Mouse (Mus musculus) kidney, postnatal 0 days (tissue): Measurements from ENCODE around the gene S1pr4. TPM values are rescaled to one million over a fixed set of nuclear protein-coding genes. Genes with fewer than 3 reads are reported as not detected.

ENCODE experiments used
- ATAC-seq: fragments of 200-750 bp; cut with Nextera tagmentation; replicated peaks from 2 replicates; pipeline ENCODE4 v1.8.0; 2017; ENCODE audit warnings: low read depth, moderate number of reproducible peaks, moderate TSS enrichment, moderate library complexity; ENCODE audit not compliant: low FRiP score
- DNase-seq: peaks from one replicate; pipeline ENCODE4 v3.0.0-alpha.2; 2016; ENCODE audit warnings: low spot score
- H3K27ac ChIP-seq: fragments of 300-500 bp; sonication (generic); 2 replicates; pipeline ENCODE4 v1.5.1; 2014; ENCODE audit warnings: mild to moderate bottlenecking
- H3K27me3 ChIP-seq: fragments of 300-500 bp; sonication (generic); 2 replicates; pipeline ENCODE4 v1.6.1; 2014; ENCODE audit warnings: low read length, mixed read lengths; ENCODE audit not compliant: insufficient read depth
- H3K36me3 ChIP-seq: fragments of 300-500 bp; sonication (generic); 2 replicates; pipeline ENCODE4 v1.6.1; 2014; ENCODE audit warnings: low read length, mixed read lengths; ENCODE audit not compliant: insufficient read depth
- H3K4me1 ChIP-seq: fragments of 300-500 bp; sonication (generic); replicated peaks from 2 replicates; pipeline ENCODE4 v1.6.1; 2014; ENCODE audit warnings: antibody characterized with exemption, low read length, mixed read lengths; ENCODE audit not compliant: insufficient read depth
- H3K4me2 ChIP-seq: fragments of 300-500 bp; sonication (generic); 2 replicates; pipeline ENCODE4 v1.6.1; 2014; ENCODE audit warnings: mild to moderate bottlenecking, low read length, moderate library complexity, mixed read lengths
- H3K4me3 ChIP-seq: fragments of 300-500 bp; sonication (generic); replicated peaks from 2 replicates; pipeline ENCODE4 v1.5.1; 2014; ENCODE audit warnings: low read depth, low read length
- H3K9ac ChIP-seq: fragments of 300-500 bp; sonication (generic); 2 replicates; pipeline ENCODE4 v1.6.1; 2014; ENCODE audit warnings: low read depth, low read length
- H3K9me3 ChIP-seq: fragments of 300-500 bp; sonication (generic); replicated peaks from 2 replicates; pipeline ENCODE4 v1.6.1; 2016; ENCODE audit warnings: low read length, inconsistent platforms, mixed read lengths
- CTCF ChIP-seq: IDR thresholded peaks from 2 replicates; pipeline ENCODE4 v1.5.1; 2016; ENCODE audit warnings: antibody characterized with exemption, low read depth, mild to moderate bottlenecking, moderate library complexity
- WGBS: fragments of 180-500 bp; shearing (Covaris S2); extraction: QIAGEN DNeasy Blood & Tissue Kit; methylation state at CpG from one replicate; pipeline ENCODE4 v1.1.7; 2014; 5-methylcytosine and 5-hydroxymethylcytosine counted together
- polyA plus RNA-seq: library from polyadenylated mRNA; unstranded; fragments of >200 nt; fragmentation: Nextera tagmentation; extraction: Ambion mirVana; gene quantifications from 2 replicates; pipeline ENCODE4 v1.2.1, GENCODE M21; 2015

The S1pr4 gene
- polyA plus RNA-seq, 1 experiment from 2014 or later: 1.7 TPM

DNA sequence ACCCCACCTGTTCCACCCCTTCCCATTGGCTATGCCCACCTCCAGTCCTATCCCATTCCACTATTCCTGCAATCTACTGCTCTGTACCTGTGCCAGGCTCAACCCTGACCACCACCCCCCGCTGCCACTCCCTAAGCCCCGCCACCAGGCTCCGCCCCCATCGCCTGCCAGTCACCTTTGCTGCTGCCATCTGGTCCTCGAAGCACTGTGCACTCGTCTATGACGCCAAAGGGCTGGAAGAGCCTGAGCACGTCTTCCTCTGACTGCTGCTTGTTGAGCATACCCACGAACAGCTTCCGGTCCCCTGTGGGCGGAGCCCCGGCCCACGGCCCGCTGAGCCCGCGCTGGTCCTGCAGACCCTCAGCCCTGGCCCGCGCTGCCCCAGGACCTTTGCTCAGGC, 29.5 kb downstream of the S1pr4 start:
- Histone ChIP-seq H3K9ac (no peak overlapping the region), H3K27me3 (peaks cover 37% of the 10 kb centered on the region), H3K36me3 (no peaks in the 10 kb centered on the region), H3K9me3 (no peaks in the 10 kb centered on the region), H3K4me2 (no peak overlapping the region), H3K27ac (no peak overlapping the region), H3K4me3 (no peak overlapping the region), H3K4me1 (no peaks in the 10 kb centered on the region)
- no peak for DNase-seq
- no peak for TF ChIP-seq CTCF
- WGBS: 49% methylated on average over 18 of the region's 18 CpGs
- ATAC-seq: no peak

DNA sequence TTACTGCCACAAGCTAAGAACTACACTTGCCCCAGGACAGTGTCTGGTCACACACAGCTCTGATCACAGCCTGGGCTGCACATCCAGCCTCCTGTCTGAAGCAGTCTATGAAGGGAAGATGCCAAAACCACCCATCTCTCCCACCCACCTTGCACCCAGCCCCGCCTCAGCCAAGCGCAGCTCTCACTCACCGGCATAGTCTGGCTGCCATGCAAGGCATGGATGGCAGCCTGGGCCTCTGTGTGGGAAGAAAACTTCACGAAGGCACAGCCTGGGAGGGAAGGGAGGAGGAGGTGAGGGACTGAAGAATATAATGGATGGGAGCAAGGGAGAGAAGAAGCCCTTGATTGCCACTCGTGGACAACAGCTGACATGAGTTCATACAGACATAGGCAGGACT, 30.7 kb downstream of the S1pr4 start:
- ATAC-seq (no peak), DNase-seq (no peak)
- H3K9ac ChIP-seq: no peak overlapping the region
- peaks cover 37% of the 10 kb centered on the region; the same call in 1 of the 2 replicates for H3K27me3 ChIP-seq
- no peak for TF ChIP-seq CTCF
- H3K9me3 ChIP-seq: no peaks in the 10 kb centered on the region
- no peaks in the 10 kb centered on the region for H3K36me3 ChIP-seq
- peaks cover 3% of the 10 kb centered on the region; the same call in 1 of the 2 replicates for H3K4me1 ChIP-seq
- no peak overlapping the region for H3K4me2 ChIP-seq
- no peak overlapping the region for H3K4me3 ChIP-seq
- no peak overlapping the region for H3K27ac ChIP-seq
- 81% methylated on average over 5 of the region's 5 CpGs for WGBS

DNA sequence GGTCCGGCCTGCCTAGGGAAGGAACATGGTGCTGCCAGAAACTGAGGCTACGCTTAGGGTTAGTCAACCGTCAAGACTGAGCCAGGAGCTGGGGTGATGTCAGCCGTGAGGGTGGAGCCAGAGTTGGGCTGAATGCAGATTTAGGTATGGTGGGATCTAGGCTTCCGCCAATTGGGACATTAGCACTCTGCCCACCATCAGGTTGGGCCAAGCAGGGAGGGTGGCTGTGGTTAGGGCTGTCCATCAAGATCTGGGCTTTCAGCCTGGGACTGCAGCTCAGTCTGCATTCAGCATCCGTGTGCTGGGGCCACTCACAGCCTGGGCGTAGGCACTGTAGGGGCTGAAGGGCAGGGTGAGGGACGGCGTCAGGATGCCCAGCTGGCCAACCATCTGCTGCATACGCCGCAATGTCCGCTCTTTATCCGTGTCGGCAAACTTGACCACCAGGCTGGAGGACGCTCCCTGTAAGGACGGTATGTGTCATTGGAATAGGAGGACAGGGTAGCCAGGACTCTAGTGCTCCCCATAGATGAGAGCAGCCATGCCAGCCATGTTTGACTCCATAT, 32.2 kb downstream of the S1pr4 start:
- Histone ChIP-seq H3K4me1 (peaks cover 3% of the 10 kb centered on the region; the same call in 1 of the 2 replicates), H3K4me2 (no peak overlapping the region), H3K9ac (no peak overlapping the region), H3K27me3 (peaks cover 33% of the 10 kb centered on the region), H3K36me3 (no peaks in the 10 kb centered on the region), H3K27ac (no peak overlapping the region), H3K9me3 (no peaks in the 10 kb centered on the region), H3K4me3 (no peak overlapping the region)
- 82% methylated on average over 16 of the region's 16 CpGs for WGBS
- TF ChIP-seq CTCF: no peak
- DNase-seq (no peak), ATAC-seq (no peak)

DNA sequence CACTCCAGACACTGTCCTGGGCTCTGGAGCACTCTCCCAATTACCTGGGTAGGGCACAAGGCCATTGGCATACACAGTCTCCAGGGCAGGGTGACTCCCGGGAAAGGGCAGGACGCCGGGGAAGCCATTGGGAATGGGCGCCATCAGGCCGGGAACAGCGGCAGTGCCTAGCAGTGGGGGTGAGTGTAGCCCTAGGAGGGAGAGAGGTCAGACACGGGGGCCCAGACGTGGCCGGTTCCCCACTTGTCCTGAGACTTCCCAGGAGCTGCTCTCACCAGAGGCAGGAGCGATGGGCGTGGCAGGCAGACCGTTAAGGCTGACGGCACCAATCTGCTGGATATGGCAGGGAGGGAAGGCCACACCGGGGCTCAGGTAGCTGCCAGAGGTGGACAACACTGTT, 33.1 kb downstream of the S1pr4 start:
- ATAC-seq: no peak
- DNase-seq: no peak
- Histone ChIP-seq H3K4me3 (no peak overlapping the region), H3K27ac (no peak overlapping the region), H3K9ac (no peak overlapping the region), H3K4me2 (no peak overlapping the region), H3K9me3 (no peaks in the 10 kb centered on the region), H3K36me3 (no peaks in the 10 kb centered on the region), H3K4me1 (peaks cover 8% of the 10 kb centered on the region), H3K27me3 (peaks cover 33% of the 10 kb centered on the region)
- no peak for TF ChIP-seq CTCF
- WGBS: 49% methylated on average over 14 of the region's 14 CpGs

DNA sequence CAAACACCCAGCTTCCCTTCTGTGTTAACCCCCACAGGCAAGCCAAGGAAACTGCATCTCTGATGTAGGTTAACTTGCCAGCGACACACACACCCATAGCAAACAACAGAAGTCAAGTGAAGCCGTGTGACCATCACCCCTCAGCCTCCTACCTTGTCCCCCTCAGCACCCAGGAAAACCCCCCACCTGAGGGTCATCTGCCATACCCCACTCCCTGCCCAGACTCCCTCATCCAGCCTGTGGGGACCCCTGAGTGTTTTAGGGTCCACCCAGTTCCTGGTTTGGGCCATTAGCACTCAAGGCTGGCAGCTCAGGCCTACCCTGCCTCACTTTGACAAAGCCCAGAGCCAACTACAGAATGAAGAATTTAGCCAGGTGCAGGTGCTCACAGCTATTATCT, 33.9 kb downstream of the S1pr4 start:
- no peak for TF ChIP-seq CTCF
- Histone ChIP-seq H3K4me3 (no peak overlapping the region), H3K27me3 (peaks cover 30% of the 10 kb centered on the region), H3K36me3 (no peaks in the 10 kb centered on the region), H3K9me3 (no peaks in the 10 kb centered on the region), H3K4me1 (peaks cover 9% of the 10 kb centered on the region), H3K4me2 (no peak overlapping the region), H3K9ac (no peak overlapping the region), H3K27ac (no peak overlapping the region)
- ATAC-seq (no peak), DNase-seq (no peak)
- WGBS: 83% methylated on average over 2 of the region's 2 CpGs

DNA sequence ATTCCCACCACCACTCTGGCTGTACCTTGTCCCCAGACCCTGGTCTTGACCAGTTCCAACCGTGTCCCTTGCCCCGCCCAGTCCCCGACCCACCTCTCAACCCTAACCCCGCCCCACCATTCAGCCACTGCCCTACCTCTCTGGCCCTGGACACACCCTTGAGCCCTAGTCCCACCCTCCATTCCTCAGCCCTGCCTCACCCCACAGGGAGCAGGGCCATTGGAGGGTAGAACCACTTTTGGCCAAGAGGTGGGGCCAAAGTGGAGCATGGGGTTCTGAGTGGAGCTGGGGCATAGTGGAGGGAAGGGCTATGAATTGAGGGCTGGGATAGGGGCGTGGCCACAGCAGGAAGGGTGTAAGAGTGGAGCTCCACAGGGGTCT, 34.7 kb downstream of the S1pr4 start:
- no peaks in the 10 kb centered on the region for H3K9me3 ChIP-seq
- 5% methylated on average over 5 of the region's 5 CpGs for WGBS
- H3K4me1 ChIP-seq: peaks cover 9% of the 10 kb centered on the region
- no peak overlapping the region for H3K4me2 ChIP-seq
- H3K9ac ChIP-seq: no peak overlapping the region
- no peak overlapping the region for H3K27ac ChIP-seq
- H3K36me3 ChIP-seq: no peaks in the 10 kb centered on the region
- TF ChIP-seq CTCF: no peak
- peak; percentile 66 for ATAC-seq
- no peak overlapping the region for H3K4me3 ChIP-seq
- peak; percentile 15 for DNase-seq
- peaks cover 36% of the 10 kb centered on the region for H3K27me3 ChIP-seq
